Mouse (Mus musculus): Measurements from ENCODE around the gene Gm44511. TPM values are rescaled to one million over a fixed set of nuclear protein-coding genes. Genes with fewer than 3 reads are reported as not detected.
"Not testable (repeated sequence)": the region's sequence is repeated elsewhere in the genome, so short reads cannot be mapped to it uniquely, and the experiment has no call there.

The Gm44511 gene
- total RNA-seq, 1 experiment from 2014 or later, result 1.1 TPM

DNA sequence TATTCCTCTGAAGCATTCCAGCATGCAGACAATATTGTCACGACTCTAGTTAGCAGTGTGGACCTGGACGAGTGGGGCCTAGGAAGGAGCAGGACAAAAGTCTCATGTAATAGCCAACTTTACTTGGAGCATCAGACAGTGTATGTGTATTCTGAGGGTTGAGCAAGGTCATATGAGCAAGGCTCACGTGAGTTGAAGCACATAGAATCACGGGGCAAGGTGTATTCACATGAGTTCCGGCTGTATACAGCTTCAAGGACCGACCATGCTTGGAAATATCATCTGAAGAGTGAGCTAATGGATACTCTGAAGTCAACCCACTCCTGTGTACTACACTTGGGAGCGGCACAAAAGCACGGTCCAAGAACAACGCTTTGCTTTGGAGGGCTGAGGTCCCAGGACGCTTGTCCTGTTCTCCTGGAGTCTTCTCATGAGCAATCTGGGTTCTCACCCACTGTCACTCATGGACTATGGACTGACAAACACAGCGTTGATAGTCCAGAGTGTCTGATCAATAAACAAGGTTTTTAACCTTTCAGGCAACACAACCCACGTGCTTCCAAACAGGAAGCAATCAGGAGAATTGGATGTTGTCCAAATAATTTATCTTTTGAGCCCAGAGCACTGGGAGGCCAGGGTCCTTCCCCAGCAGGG is 71.2 kb downstream of the Gm44511 start:
- not testable (repeated sequence) for ATAC-seq (replicated peaks in 1 of 2; ENCODE audit: insufficient read depth in 1 of 2, low FRiP score in 2 of 2, low TSS enrichment in 1 of 2, low read depth in 1 of 2, poor library complexity in 2 of 2, severe bottlenecking in 2 of 2)

DNA sequence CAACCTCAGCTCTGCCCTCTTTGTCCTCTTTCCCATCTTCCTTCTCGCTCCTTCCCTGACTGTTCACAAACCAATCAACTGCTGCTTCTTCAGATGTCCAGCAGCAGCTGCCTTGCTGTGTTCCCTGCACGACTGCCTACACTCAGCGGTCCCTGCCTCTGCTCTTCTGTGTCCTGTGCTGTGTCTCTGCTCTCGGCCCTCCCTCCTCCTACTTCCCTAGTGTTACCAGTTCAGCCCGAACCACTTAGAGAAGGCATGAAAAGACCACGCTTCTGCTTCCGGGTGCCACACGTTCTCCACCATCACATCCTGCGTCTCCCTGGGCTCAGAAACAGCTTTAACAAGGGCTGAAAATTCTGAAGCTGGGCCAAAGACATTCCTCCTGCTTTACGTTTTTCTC is 71.8 kb downstream of the Gm44511 start:
- ATAC-seq (replicated peaks in 1 of 2; ENCODE audit: insufficient read depth in 1 of 2, low FRiP score in 2 of 2, low TSS enrichment in 1 of 2, low read depth in 1 of 2, poor library complexity in 2 of 2, severe bottlenecking in 2 of 2), result peak; percentile 85 to 89

DNA sequence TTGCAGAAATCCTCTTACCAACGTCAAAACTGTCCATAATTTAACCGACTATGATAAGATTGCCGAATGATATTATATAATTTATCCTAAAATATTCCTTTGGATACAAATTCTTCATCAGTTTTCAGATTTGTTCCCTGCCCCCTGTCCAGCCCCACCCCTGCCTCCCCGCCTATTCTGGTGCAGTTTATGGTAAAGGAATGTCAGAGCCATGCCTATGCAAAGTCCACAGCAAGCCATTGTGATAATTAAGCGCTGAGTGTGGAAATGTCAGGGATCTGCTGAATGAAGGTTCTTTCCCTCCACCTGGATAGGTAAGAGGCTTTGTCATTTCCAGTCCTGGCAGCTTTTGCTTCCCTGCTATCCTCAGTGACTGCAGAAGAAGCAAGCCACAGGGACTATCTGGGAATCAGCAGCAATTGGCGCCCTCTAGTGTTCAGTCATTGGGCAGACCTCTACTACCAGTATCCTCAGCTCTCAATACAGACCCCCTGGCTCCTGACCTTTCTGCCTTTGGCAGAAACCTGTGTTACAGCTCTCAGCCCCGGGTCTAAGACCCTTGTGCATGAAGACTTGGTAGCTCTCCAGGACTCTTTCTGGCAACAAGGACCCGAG is 72.4 kb downstream of the Gm44511 start:
- peak; percentile 97 to 98 for ATAC-seq (replicated peaks in 1 of 2; ENCODE audit: insufficient read depth in 1 of 2, low FRiP score in 2 of 2, low TSS enrichment in 1 of 2, low read depth in 1 of 2, poor library complexity in 2 of 2, severe bottlenecking in 2 of 2)

DNA sequence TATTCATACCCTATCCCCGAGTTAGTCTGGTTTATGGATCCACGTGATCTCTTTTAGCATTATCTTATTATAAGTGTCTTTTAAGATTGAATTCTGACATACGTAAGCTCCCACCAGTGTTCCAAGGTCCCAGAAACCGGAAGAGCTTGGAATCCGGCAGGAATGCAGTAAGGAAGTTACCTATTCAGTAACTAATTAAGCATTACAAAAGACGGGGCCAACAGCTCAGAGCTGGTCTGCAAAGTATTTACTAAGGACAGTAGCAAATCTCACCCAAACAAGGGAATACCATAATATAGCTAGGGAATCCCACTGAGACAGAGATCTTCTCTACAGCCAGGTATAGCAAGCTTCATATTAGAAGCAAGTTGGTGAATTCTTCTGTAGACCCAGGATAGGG is 79.1 kb downstream of the Gm44511 start:
- not testable (repeated sequence) for ATAC-seq (replicated peaks in 1 of 2; ENCODE audit: insufficient read depth in 1 of 2, low FRiP score in 2 of 2, low TSS enrichment in 1 of 2, low read depth in 1 of 2, poor library complexity in 2 of 2, severe bottlenecking in 2 of 2)

DNA sequence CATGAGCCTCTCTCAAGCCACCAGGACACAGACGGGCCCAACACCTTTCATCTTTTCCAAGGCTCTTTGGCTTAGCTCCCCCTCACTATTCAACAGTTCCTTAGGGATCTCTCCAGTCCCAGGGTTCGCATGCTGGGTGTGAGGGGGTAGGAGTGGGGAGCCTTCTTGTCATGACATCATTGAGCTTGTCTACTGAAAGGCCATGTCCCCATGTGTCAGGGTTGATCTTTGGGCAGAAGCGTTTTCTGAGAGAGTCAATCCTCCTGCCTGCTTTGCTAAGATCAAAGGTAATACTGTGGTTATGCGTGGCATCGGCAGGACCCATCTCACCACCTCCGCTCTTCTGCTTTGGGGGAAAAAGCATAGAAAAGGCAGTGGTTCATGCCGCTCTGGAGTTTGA is 88.7 kb downstream of the Gm44511 start:
- ATAC-seq (replicated peaks in 1 of 2; ENCODE audit: insufficient read depth in 1 of 2, low FRiP score in 2 of 2, low TSS enrichment in 1 of 2, low read depth in 1 of 2, poor library complexity in 2 of 2, severe bottlenecking in 2 of 2), result no peak

DNA sequence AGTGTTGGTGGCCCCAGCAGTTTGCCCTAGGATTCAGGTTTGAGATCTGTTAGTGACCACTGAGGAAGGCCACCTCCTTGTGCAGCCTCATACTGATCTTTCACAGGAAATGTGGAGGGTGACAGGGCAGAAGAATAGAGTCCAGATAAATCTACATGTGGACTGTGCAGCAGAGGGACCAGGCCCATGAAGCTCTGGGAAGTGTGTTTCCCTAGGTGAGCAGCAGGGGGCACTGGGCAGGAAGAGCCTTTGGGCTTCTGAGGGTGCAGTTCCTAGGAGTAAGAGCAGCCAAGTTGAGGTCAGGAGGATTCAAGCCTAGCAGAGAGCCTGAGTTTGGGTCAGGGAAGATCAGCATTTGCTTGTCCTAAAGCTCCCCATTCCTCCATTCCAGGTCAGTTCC is 90.0 kb downstream of the Gm44511 start:
- ATAC-seq (replicated peaks in 1 of 2; ENCODE audit: insufficient read depth in 1 of 2, low FRiP score in 2 of 2, low TSS enrichment in 1 of 2, low read depth in 1 of 2, poor library complexity in 2 of 2, severe bottlenecking in 2 of 2), result 0 out of 4 replicates have a peak, but pooled peaks of 1 of the 2 experiments have one; percentile 35

DNA sequence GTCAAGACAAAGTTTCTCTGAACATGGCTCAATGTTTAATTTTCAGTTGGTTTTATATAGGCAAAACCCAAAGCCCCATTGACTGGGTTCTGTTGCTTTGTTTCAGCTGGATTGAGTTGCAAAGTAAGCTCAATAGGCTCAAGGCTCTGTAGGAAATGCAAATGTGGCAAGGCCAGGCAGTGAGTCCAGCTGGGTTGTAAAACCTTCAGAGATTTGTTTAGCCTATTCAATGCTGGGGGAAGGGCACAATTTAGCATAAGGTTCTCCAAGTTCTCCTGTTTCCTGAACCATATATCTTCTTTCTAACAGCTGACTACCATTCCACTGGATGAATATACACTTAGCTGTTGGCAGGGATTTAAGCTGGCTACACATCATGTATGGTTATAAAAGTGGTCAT is 91.2 kb downstream of the Gm44511 start:
- no peak for ATAC-seq (replicated peaks in 1 of 2; ENCODE audit: insufficient read depth in 1 of 2, low FRiP score in 2 of 2, low TSS enrichment in 1 of 2, low read depth in 1 of 2, poor library complexity in 2 of 2, severe bottlenecking in 2 of 2)

DNA sequence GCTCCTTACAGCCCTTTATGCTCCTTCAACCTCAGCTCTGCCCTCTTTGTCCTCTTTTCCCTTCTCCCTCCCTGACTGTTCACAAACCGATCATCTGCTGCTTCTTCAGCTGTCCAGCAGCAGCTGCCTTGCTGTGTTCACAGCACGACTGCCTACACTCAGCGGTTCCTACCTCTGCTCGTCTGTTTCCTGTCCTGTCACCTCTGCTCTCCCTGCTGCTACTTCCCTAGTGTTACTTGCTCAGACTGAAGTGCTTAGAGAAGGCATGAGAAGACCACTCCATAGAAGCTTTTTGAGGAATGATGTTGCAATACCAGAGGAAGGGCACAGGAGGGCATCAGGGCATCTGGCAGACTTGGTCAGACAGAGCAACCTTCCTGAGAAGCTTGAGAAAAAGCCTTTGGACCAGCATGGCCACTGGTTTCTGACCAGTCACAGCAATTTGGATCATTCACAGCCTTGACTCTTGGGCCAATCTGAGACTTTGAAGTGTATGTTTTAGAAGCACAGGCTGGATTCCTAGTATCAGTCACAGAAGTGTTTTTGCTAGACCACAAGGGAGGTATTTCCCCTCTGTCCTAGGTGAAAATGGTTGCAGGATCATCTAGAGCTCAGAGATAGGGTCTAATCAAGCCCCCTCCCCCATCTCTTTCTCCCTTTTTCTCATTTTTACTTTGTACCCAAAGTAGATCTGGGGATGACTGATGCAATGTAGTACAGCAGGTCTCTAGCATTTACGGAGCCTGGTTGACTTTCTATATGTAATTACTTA is 92.0 kb downstream of the Gm44511 start:
- ATAC-seq (replicated peaks in 1 of 2; ENCODE audit: insufficient read depth in 1 of 2, low FRiP score in 2 of 2, low TSS enrichment in 1 of 2, low read depth in 1 of 2, poor library complexity in 2 of 2, severe bottlenecking in 2 of 2), result peak; percentile 49 to 53; a peak in 3 of 4 replicates

DNA sequence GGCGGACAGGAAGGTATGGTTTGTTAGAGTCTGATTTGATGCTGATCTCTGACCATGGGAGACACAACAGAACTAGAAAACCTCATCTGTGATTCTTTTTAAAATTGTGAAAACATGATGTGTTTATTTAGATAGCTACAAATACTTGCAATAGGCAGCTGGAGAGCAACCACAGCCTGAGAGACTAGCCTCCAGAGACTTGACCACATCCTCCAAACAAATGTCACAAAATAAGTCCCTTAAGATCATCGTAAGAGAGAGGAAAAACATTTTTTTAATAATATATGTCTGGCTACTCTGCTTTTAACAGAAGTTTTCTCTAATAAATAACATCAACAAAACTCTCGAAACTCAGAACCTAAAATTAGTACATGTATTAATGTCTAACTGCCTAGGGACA is 94.1 kb downstream of the Gm44511 start:
- ATAC-seq (replicated peaks in 1 of 2; ENCODE audit: insufficient read depth in 1 of 2, low FRiP score in 2 of 2, low TSS enrichment in 1 of 2, low read depth in 1 of 2, poor library complexity in 2 of 2, severe bottlenecking in 2 of 2), result no peak

Other genes with a start within 250 kb of the Gm44511 start
- not detected in 2 replicates for gene A2ml1, start 244.7 kb downstream of the Gm44511 start, total RNA-seq (2017)
- gene Klrb1a, start 202.8 kb downstream of the Gm44511 start, total RNA-seq (2017), result 3.1 TPM in 1 of 2 replicates, not detected in the other
- not detected in 2 replicates for gene Clec2h, start 163.9 kb downstream of the Gm44511 start, total RNA-seq (2017)
- not detected in 2 replicates for gene Klrb1, start 103.3 kb downstream of the Gm44511 start, total RNA-seq (2017)
- 4.6 and 5.6 TPM in 2 replicates for gene Klrb1c, start 37.1 kb downstream of the Gm44511 start, total RNA-seq (2017)
- 0.20 and 1.1 TPM in 2 replicates for gene Klrb1b, start within 50 bp of the Gm44511 start, total RNA-seq (2017)
- 17.0 and 22.4 TPM in 2 replicates for gene Clec2i, start 61.3 kb upstream of the Gm44511 start, total RNA-seq (2017)
- 109 and 150 TPM in 2 replicates for gene BC035044, start 64.8 kb upstream of the Gm44511 start, total RNA-seq (2017)
- not detected in 2 replicates for gene Clec2g, start 108.1 kb upstream of the Gm44511 start, total RNA-seq (2017)
- 0.15 and 8.1 TPM in 2 replicates for gene Klrb1f, start 219.6 kb upstream of the Gm44511 start, total RNA-seq (2017)